Mouse (Mus musculus) urinary bladder, postnatal 10 days (tissue): ENCODE measurements around the gene 1810013L24Rik.
"Not testable (repeated sequence)": the region's sequence is repeated elsewhere in the genome, so short reads cannot be mapped to it uniquely, and the experiment has no call there.

Source experiments
- DNase-seq: peaks from one replicate; pipeline ENCODE4 v3.0.0; 2022; ENCODE audit warnings: low spot score

The 1810013L24Rik gene

GRCm38 (mm10) chr16:8836876-8837275 lies 7.0 kb downstream of the 1810013L24Rik start:
- no peak for DNase-seq

GRCm38 (mm10) chr16:8837595-8837994 lies 7.7 kb downstream of the 1810013L24Rik start:
- no peak for DNase-seq

- DNase-seq, result no peak
Observed at GRCm38 (mm10) chr16:8838921-8839320, 9.0 kb downstream of the 1810013L24Rik start.

- DNase-seq, result no peak
Observed at GRCm38 (mm10) chr16:8840557-8840956, 10.7 kb downstream of the 1810013L24Rik start.

- DNase-seq, result no peak
Observed at GRCm38 (mm10) chr16:8842962-8843361, 13.1 kb downstream of the 1810013L24Rik start.

- no peak for DNase-seq
Observed at GRCm38 (mm10) chr16:8843580-8844175, 13.8 kb downstream of the 1810013L24Rik start.

- DNase-seq, result no peak
Observed at GRCm38 (mm10) chr16:8845986-8846385, 16.1 kb downstream of the 1810013L24Rik start.

- DNase-seq, result no peak
Observed at GRCm38 (mm10) chr16:8848309-8849068, 18.6 kb downstream of the 1810013L24Rik start.

- no peak for DNase-seq
Observed at GRCm38 (mm10) chr16:8849929-8850328, 20.0 kb downstream of the 1810013L24Rik start.

GRCm38 (mm10) chr16:8855143-8855542 lies 25.2 kb downstream of the 1810013L24Rik start:
- DNase-seq, result no peak

- no peak for DNase-seq
Observed at GRCm38 (mm10) chr16:8856820-8857219, 26.9 kb downstream of the 1810013L24Rik start.

- DNase-seq, result no peak
Observed at GRCm38 (mm10) chr16:8862336-8862987, 32.6 kb downstream of the 1810013L24Rik start.

- DNase-seq, result no peak
Observed at GRCm38 (mm10) chr16:8864223-8864631, 34.3 kb downstream of the 1810013L24Rik start.

- no peak for DNase-seq
Observed at GRCm38 (mm10) chr16:8867406-8867955, 37.6 kb downstream of the 1810013L24Rik start.

- no peak for DNase-seq
Observed at GRCm38 (mm10) chr16:8868506-8868905, 38.6 kb downstream of the 1810013L24Rik start.

GRCm38 (mm10) chr16:8869715-8870114 lies 39.8 kb downstream of the 1810013L24Rik start:
- no peak for DNase-seq

GRCm38 (mm10) chr16:8871376-8871775 lies 41.5 kb downstream of the 1810013L24Rik start:
- no peak for DNase-seq

- no peak for DNase-seq
Observed at GRCm38 (mm10) chr16:8872019-8872418, 42.1 kb downstream of the 1810013L24Rik start.

GRCm38 (mm10) chr16:8872486-8872885 lies 42.6 kb downstream of the 1810013L24Rik start:
- DNase-seq, result no peak

- no peak for DNase-seq
Observed at GRCm38 (mm10) chr16:8880076-8880475, 50.2 kb downstream of the 1810013L24Rik start.

GRCm38 (mm10) chr16:8883674-8884241 lies 53.9 kb downstream of the 1810013L24Rik start:
- DNase-seq, result peak; percentile 58

- not testable (repeated sequence) for DNase-seq
Observed at GRCm38 (mm10) chr16:8894214-8894613, 64.3 kb downstream of the 1810013L24Rik start.
